Comparison of ENCODE assay signal across 11 mouse cellular contexts in genomic region chr19:43875996-43876395, GRCm38 (mm10).
DNase-seq lines count a peak whose midpoint lies in the region; ATAC-seq lines count a peak whose summit lies in the region.
"Had no signal": no experiment of that assay in that cellular context is flagged by ENCODE, and none has a peak within 500 bp of the region (broad histone marks: within the 10 kb centered on the region; RNA-seq: fewer than 3 reads in every experiment).

No protein-coding gene starts in this region.

- H3K27me3 ChIP-seq in hindbrain, embryonic 14.5 days (ENCODE audit: control insufficient read depth, insufficient read depth, low read length), result no peaks in the 10 kb centered on the region
- H3K27me3 ChIP-seq in hindbrain, embryonic 13.5 days, result 0 out of 2 replicates have a peak, but pooled peaks cover 2% of the 10 kb centered on the region
- H3K27me3 ChIP-seq in embryonic facial prominence, embryonic 15.5 days, result no peaks in the 10 kb centered on the region

- no peak overlapping the region for H3K27ac ChIP-seq in hindbrain, embryonic 14.5 days
- no peak overlapping the region for H3K27ac ChIP-seq in hindbrain, embryonic 13.5 days
- peak overlapping the region; percentile 55; the same call in 1 of the 2 replicates for H3K27ac ChIP-seq in embryonic facial prominence, embryonic 15.5 days (replicated peaks)

- no peak overlapping the region for H3K9ac ChIP-seq in hindbrain, embryonic 14.5 days
- no peak overlapping the region for H3K9ac ChIP-seq in hindbrain, embryonic 13.5 days
- H3K9ac ChIP-seq in embryonic facial prominence, embryonic 15.5 days, result no peak overlapping the region

- H3K36me3 ChIP-seq in hindbrain, embryonic 14.5 days (replicated peaks; ENCODE audit: control insufficient read depth, insufficient read depth), result peaks cover 35% of the 10 kb centered on the region
- peaks cover 38% of the 10 kb centered on the region for H3K36me3 ChIP-seq in hindbrain, embryonic 13.5 days
- peaks cover 26% of the 10 kb centered on the region for H3K36me3 ChIP-seq in embryonic facial prominence, embryonic 15.5 days

- WGBS in hindbrain, embryonic 14.5 days, result 23% methylated on average over 2 of the region's 2 CpGs
- WGBS in hindbrain, embryonic 13.5 days, result 27% methylated on average over 2 of the region's 2 CpGs
- 15% methylated on average over 2 of the region's 2 CpGs for WGBS in embryonic facial prominence, embryonic 15.5 days

- no peak overlapping the region for H3K4me2 ChIP-seq in hindbrain, embryonic 14.5 days (replicated peaks)
- H3K4me2 ChIP-seq in hindbrain, embryonic 13.5 days, result no peak overlapping the region
- H3K4me2 ChIP-seq in embryonic facial prominence, embryonic 15.5 days (replicated peaks), result 0 out of 2 replicates have a peak overlapping the region, but pooled peaks have one; percentile 19

- H3K4me3 ChIP-seq in hindbrain, embryonic 14.5 days (replicated peaks; ENCODE audit: low read length), result no peak overlapping the region
- H3K4me3 ChIP-seq in hindbrain, embryonic 13.5 days, result no peak overlapping the region
- no peak overlapping the region for H3K4me3 ChIP-seq in embryonic facial prominence, embryonic 15.5 days (replicated peaks)
- H3K4me3 ChIP-seq: megakaryocyte, embryonic 14.5 days had no signal

- peak; percentile 42 for DNase-seq in hindbrain, embryonic 14.5 days (ENCODE audit: low spot score)
- DNase-seq in Muller cell, postnatal 12 days (ENCODE audit: inconsistent ontology term), result peak; percentile 96
- DNase-seq in lung, postnatal 10 days, result peak; percentile 85
- DNase-seq in liver, result no peak
- DNase-seq in layer of hippocampus, adult 9-10 months (ENCODE audit: low spot score), result no peak
- DNase-seq: kidney, postnatal 10 days; thymus, adult 18-20 months had no signal

- ATAC-seq in hindbrain, embryonic 14.5 days (ENCODE audit: low FRiP score), result no peak
- ATAC-seq in hindbrain, embryonic 13.5 days (ENCODE audit: low FRiP score), result no peak
- ATAC-seq in embryonic facial prominence, embryonic 15.5 days (ENCODE audit: insufficient number of reproducible peaks, low FRiP score, low TSS enrichment, low read depth), result no peak
- no peak for ATAC-seq in granulocyte monocyte progenitor cell, adult 5-6 weeks (replicated peaks; ENCODE audit: poor library complexity, severe bottlenecking)

- peaks cover 28% of the 10 kb centered on the region; the same call in 1 of the 2 replicates for H3K4me1 ChIP-seq in hindbrain, embryonic 14.5 days (replicated peaks; ENCODE audit: control insufficient read depth, insufficient read depth, low read length)
- peaks cover 53% of the 10 kb centered on the region for H3K4me1 ChIP-seq in hindbrain, embryonic 13.5 days (replicated peaks)
- H3K4me1 ChIP-seq in embryonic facial prominence, embryonic 15.5 days, result peaks cover 56% of the 10 kb centered on the region

- no peaks in the 10 kb centered on the region for H3K9me3 ChIP-seq in hindbrain, embryonic 14.5 days (ENCODE audit: control insufficient read depth, low read length)
- no peaks in the 10 kb centered on the region for H3K9me3 ChIP-seq in hindbrain, embryonic 13.5 days
- no peaks in the 10 kb centered on the region for H3K9me3 ChIP-seq in embryonic facial prominence, embryonic 15.5 days (replicated peaks)
- H3K9me3 ChIP-seq: megakaryocyte, embryonic 14.5 days had no signal

Comparison
In these comparisons a context has a peak if more than half of its experiments do, and no peak if none do; other contexts are left out.
1. DNase-seq: peak in hindbrain, embryonic 14.5 days (single experiment), Muller cell, postnatal 12 days (single experiment) and lung, postnatal 10 days (single experiment); none in liver (single experiment) and layer of hippocampus, adult 9-10 months (single experiment).